Mouse (Mus musculus): ENCODE measurements around the gene Klhl9.

- TF ChIP-seq POLR2A (IDR thresholded peaks at IDR 0.05; ENCODE audit: extremely low read depth, insufficient read depth, low read length): no peak
- no peak for TF ChIP-seq CTCF (IDR thresholded peaks at IDR 0.05; ENCODE audit: low read depth, low read length)
These were observed 24.5 kb downstream of the Klhl9 start for GRCm38 (mm10) chr4:88697753-88698152.

All from liver, adult 2 months (tissue).